Mouse (Mus musculus): ENCODE measurements around the gene Irs3. TPM values are rescaled to one million over a fixed set of nuclear protein-coding genes. Genes with fewer than 3 reads are reported as not detected.

The Irs3 gene
- total and polyA plus RNA-seq, 2 experiments from 2014 or later: 0.27 TPM; not detected in 1

DNA sequence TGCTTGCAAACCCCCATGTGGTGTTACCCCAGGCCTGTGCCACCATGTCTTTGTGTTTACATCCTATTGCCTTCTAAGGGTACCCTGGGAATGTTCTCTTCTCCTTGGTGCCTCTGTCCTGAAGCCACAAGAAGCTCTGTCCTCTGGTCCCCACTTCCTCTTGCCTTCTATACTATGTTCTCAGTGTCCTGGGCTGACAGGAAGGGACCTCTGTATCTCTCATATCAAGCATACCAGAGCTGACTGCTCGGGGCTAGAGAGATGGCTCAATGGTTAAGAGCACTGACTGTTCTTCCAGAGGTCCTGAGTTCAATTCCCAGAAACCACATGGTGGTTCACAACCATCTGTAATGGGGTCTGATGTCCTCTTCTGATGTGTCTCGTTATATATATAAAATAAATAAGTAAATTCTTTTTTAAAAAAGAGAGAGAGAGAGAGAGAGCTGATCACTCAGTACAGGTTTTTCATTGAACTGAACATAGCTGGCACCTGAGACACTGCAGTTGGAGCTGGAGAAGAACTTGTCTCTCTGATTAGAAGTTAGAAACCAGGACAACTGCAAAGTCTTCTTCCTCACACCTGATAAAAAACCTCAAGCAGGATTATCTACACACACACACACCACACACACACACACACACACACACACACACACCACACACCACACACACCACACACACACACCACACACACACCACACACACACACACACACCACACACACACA lies 47.3 kb downstream of the Irs3 start:
- Histone ChIP-seq H3K27me3 (ENCODE audit: insufficient read depth, low read length) (no peaks in the 10 kb centered on the region), H3K9ac (replicated peaks; ENCODE audit: low read length, poor library complexity, severe bottlenecking) (no peak overlapping the region), H3K36me3 (ENCODE audit: insufficient read depth, low read length) (0 out of 2 replicates have a peak, but pooled peaks cover 3% of the 10 kb centered on the region), H3K27ac (ENCODE audit: low read depth, low read length) (no peak overlapping the region), H3K4me2 (ENCODE audit: low read depth, low read length, poor library complexity, severe bottlenecking) (no peak overlapping the region), H3K4me1 (ENCODE audit: insufficient read depth, low read length) (peaks cover 10% of the 10 kb centered on the region; the same call in 1 of the 2 replicates), H3K9me3 (ENCODE audit: low read length) (no peaks in the 10 kb centered on the region), H3K4me3 (ENCODE audit: low read depth, low read length) (no peak overlapping the region)
- WGBS: 83% methylated on average over 2 of the region's 2 CpGs
- DNase-seq (ENCODE audit: low spot score) (no peak), ATAC-seq (ENCODE audit: low FRiP score) (no peak)
- TF ChIP-seq CTCF (IDR thresholded peaks at IDR 0.05): no peak

GRCm38 (mm10) chr5:137597625-137598024 lies 47.9 kb downstream of the Irs3 start:
- no peak for DNase-seq (ENCODE audit: low spot score)
- no peaks in the 10 kb centered on the region for H3K27me3 ChIP-seq (ENCODE audit: insufficient read depth, low read length)
- H3K4me3 ChIP-seq (ENCODE audit: low read depth, low read length): no peak overlapping the region
- WGBS: 96% methylated on average over 6 of the region's 6 CpGs
- no peak for TF ChIP-seq CTCF (IDR thresholded peaks at IDR 0.05)
- ATAC-seq (ENCODE audit: low FRiP score): no peak
- no peak overlapping the region for H3K27ac ChIP-seq (ENCODE audit: low read depth, low read length)
- H3K9me3 ChIP-seq (ENCODE audit: low read length): no peaks in the 10 kb centered on the region
- 0 out of 2 replicates have a peak, but pooled peaks cover 3% of the 10 kb centered on the region for H3K36me3 ChIP-seq (ENCODE audit: insufficient read depth, low read length)
- no peak overlapping the region for H3K4me2 ChIP-seq (ENCODE audit: low read depth, low read length, poor library complexity, severe bottlenecking)
- H3K4me1 ChIP-seq (ENCODE audit: insufficient read depth, low read length): peaks cover 10% of the 10 kb centered on the region; the same call in 1 of the 2 replicates
- no peak overlapping the region for H3K9ac ChIP-seq (replicated peaks; ENCODE audit: low read length, poor library complexity, severe bottlenecking)

- DNase-seq (ENCODE audit: low spot score) (no peak), ATAC-seq (ENCODE audit: low FRiP score) (no peak)
- no peaks in the 10 kb centered on the region for H3K27me3 ChIP-seq (ENCODE audit: insufficient read depth, low read length)
- 0 out of 2 replicates have a peak, but pooled peaks cover 3% of the 10 kb centered on the region for H3K36me3 ChIP-seq (ENCODE audit: insufficient read depth, low read length)
- no peak for TF ChIP-seq CTCF (IDR thresholded peaks at IDR 0.05)
- no peak overlapping the region for H3K9ac ChIP-seq (replicated peaks; ENCODE audit: low read length, poor library complexity, severe bottlenecking)
- no peak overlapping the region for H3K4me2 ChIP-seq (ENCODE audit: low read depth, low read length, poor library complexity, severe bottlenecking)
- WGBS: 42% methylated on average over 19 of the region's 30 CpGs
- H3K9me3 ChIP-seq (ENCODE audit: low read length): no peaks in the 10 kb centered on the region
- H3K27ac ChIP-seq (ENCODE audit: low read depth, low read length): no peak overlapping the region
- peaks cover 10% of the 10 kb centered on the region; the same call in 1 of the 2 replicates for H3K4me1 ChIP-seq (ENCODE audit: insufficient read depth, low read length)
- no peak overlapping the region for H3K4me3 ChIP-seq (ENCODE audit: low read depth, low read length)
Measured at GRCm38 (mm10) chr5:137596601-137597261, 48.8 kb downstream of the Irs3 start.

DNA sequence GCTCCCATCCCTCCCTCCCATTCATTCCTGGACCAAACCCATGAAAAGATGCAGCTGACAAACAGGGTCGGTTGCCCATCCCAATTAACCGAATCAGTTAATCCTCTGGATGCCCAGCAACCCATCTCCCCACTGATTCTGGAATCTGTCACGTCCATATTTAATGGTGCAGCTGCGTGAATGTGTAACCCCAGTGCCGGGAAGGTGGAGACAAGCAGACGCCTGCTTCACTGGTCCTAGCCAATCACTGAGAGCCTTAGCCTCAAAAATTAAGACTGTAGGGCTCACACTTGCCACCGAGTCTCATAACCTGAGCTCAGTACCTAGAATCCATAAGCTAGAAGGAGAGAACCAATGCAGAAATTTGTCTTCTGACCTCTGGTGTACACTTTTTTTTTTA lies 49.6 kb downstream of the Irs3 start:
- TF ChIP-seq CTCF (IDR thresholded peaks at IDR 0.05): no peak
- Histone ChIP-seq H3K4me2 (ENCODE audit: low read depth, low read length, poor library complexity, severe bottlenecking) (no peak overlapping the region), H3K4me3 (ENCODE audit: low read depth, low read length) (no peak overlapping the region), H3K9ac (replicated peaks; ENCODE audit: low read length, poor library complexity, severe bottlenecking) (no peak overlapping the region), H3K4me1 (ENCODE audit: insufficient read depth, low read length) (peaks cover 10% of the 10 kb centered on the region; the same call in 1 of the 2 replicates), H3K27ac (ENCODE audit: low read depth, low read length) (no peak overlapping the region), H3K9me3 (ENCODE audit: low read length) (no peaks in the 10 kb centered on the region), H3K27me3 (ENCODE audit: insufficient read depth, low read length) (no peaks in the 10 kb centered on the region), H3K36me3 (ENCODE audit: insufficient read depth, low read length) (0 out of 2 replicates have a peak, but pooled peaks cover 3% of the 10 kb centered on the region)
- no peak for ATAC-seq (ENCODE audit: low FRiP score)
- no peak for DNase-seq (ENCODE audit: low spot score)
- WGBS: 56% methylated on average over 7 of the region's 7 CpGs

Other genes with a start within 250 kb of the Irs3 start
- 0.85 and 0.99 TPM in 2 replicates for gene Zan, start 168.7 kb downstream of the Irs3 start, total RNA-seq (2014; rRNA removed)
- gene Zan, start 168.7 kb downstream of the Irs3 start, polyA plus RNA-seq (2015; fragmentation: Nextera tagmentation; extraction: Ambion mirVana): 0.31 and 0.49 TPM in 2 replicates
- gene Pop7, start 143.2 kb downstream of the Irs3 start, total RNA-seq (2014; rRNA removed): 73.2 and 95.3 TPM in 2 replicates
- gene Pop7, start 143.2 kb downstream of the Irs3 start, polyA plus RNA-seq (2015; fragmentation: Nextera tagmentation; extraction: Ambion mirVana): 91.5 and 95.6 TPM in 2 replicates
- gene Gigyf1, start 127.2 kb downstream of the Irs3 start, total RNA-seq (2014; rRNA removed): 23.6 and 30.8 TPM in 2 replicates
- 16.3 and 17.8 TPM in 2 replicates for gene Gigyf1, start 127.2 kb downstream of the Irs3 start, polyA plus RNA-seq (2015; fragmentation: Nextera tagmentation; extraction: Ambion mirVana)
- not detected in 2 replicates for gene Epo, start 112.5 kb downstream of the Irs3 start, total RNA-seq (2014; rRNA removed)
- gene Epo, start 112.5 kb downstream of the Irs3 start, polyA plus RNA-seq (2015; fragmentation: Nextera tagmentation; extraction: Ambion mirVana): not detected in 2 replicates
- 1,154 and 1,456 TPM in 2 replicates for gene Gnb2, start 112.2 kb downstream of the Irs3 start, total RNA-seq (2014; rRNA removed)
- 590 and 632 TPM in 2 replicates for gene Gnb2, start 112.2 kb downstream of the Irs3 start, polyA plus RNA-seq (2015; fragmentation: Nextera tagmentation; extraction: Ambion mirVana)
- 248 and 270 TPM in 2 replicates for gene Actl6b, start 92.2 kb downstream of the Irs3 start, total RNA-seq (2014; rRNA removed)
- gene Actl6b, start 92.2 kb downstream of the Irs3 start, polyA plus RNA-seq (2015; fragmentation: Nextera tagmentation; extraction: Ambion mirVana): 264 and 287 TPM in 2 replicates
- gene Tfr2, start 75.9 kb downstream of the Irs3 start, total RNA-seq (2014; rRNA removed): 22.3 and 29.6 TPM in 2 replicates
- 21.7 and 22.7 TPM in 2 replicates for gene Tfr2, start 75.9 kb downstream of the Irs3 start, polyA plus RNA-seq (2015; fragmentation: Nextera tagmentation; extraction: Ambion mirVana)
- gene Mospd3, start 44.7 kb downstream of the Irs3 start, total RNA-seq (2014; rRNA removed): 17.7 and 18.5 TPM in 2 replicates
- 70.5 and 71.3 TPM in 2 replicates for gene Mospd3, start 44.7 kb downstream of the Irs3 start, polyA plus RNA-seq (2015; fragmentation: Nextera tagmentation; extraction: Ambion mirVana)
- gene Pcolce, start 31.9 kb downstream of the Irs3 start, total RNA-seq (2014; rRNA removed): 18.6 and 19.4 TPM in 2 replicates
- 16.7 and 19.6 TPM in 2 replicates for gene Pcolce, start 31.9 kb downstream of the Irs3 start, polyA plus RNA-seq (2015; fragmentation: Nextera tagmentation; extraction: Ambion mirVana)
- gene Fbxo24, start 16.7 kb downstream of the Irs3 start, total RNA-seq (2014; rRNA removed): 0.28 TPM in 1 of 2 replicates, not detected in the other
- 0.09 and 0.10 TPM in 2 replicates for gene Fbxo24, start 16.7 kb downstream of the Irs3 start, polyA plus RNA-seq (2015; fragmentation: Nextera tagmentation; extraction: Ambion mirVana)
- 13.1 and 14.5 TPM in 2 replicates for gene Lrch4, start 16.6 kb downstream of the Irs3 start, total RNA-seq (2014; rRNA removed)
- 13.1 and 15.9 TPM in 2 replicates for gene Lrch4, start 16.6 kb downstream of the Irs3 start, polyA plus RNA-seq (2015; fragmentation: Nextera tagmentation; extraction: Ambion mirVana)
- 0.99 and 4.1 TPM in 2 replicates for gene Gm20605, start 16.5 kb downstream of the Irs3 start, total RNA-seq (2014; rRNA removed)
- 4.4 and 6.5 TPM in 2 replicates for gene Gm20605, start 16.5 kb downstream of the Irs3 start, polyA plus RNA-seq (2015; fragmentation: Nextera tagmentation; extraction: Ambion mirVana)
- gene Sap25, start 4.4 kb downstream of the Irs3 start, total RNA-seq (2014; rRNA removed): 3.3 and 4.9 TPM in 2 replicates
- gene Sap25, start 4.4 kb downstream of the Irs3 start, polyA plus RNA-seq (2015; fragmentation: Nextera tagmentation; extraction: Ambion mirVana): 3.2 TPM in 2 replicates
- 20.4 and 28.1 TPM in 2 replicates for gene Agfg2, start 39.0 kb upstream of the Irs3 start, total RNA-seq (2014; rRNA removed)
- gene Agfg2, start 39.0 kb upstream of the Irs3 start, polyA plus RNA-seq (2015; fragmentation: Nextera tagmentation; extraction: Ambion mirVana): 15.5 and 16.9 TPM in 2 replicates
- 230 and 261 TPM in 2 replicates for gene Nyap1, start 95.9 kb upstream of the Irs3 start, total RNA-seq (2014; rRNA removed)
- 47.0 and 50.1 TPM in 2 replicates for gene Nyap1, start 95.9 kb upstream of the Irs3 start, polyA plus RNA-seq (2015; fragmentation: Nextera tagmentation; extraction: Ambion mirVana)
- 188 and 320 TPM in 2 replicates for gene Tsc22d4, start 100.0 kb upstream of the Irs3 start, total RNA-seq (2014; rRNA removed)
- 157 and 179 TPM in 2 replicates for gene Tsc22d4, start 100.0 kb upstream of the Irs3 start, polyA plus RNA-seq (2015; fragmentation: Nextera tagmentation; extraction: Ambion mirVana)
- gene Ppp1r35, start 133.1 kb upstream of the Irs3 start, total RNA-seq (2014; rRNA removed): 32.5 and 42.1 TPM in 2 replicates
- gene Ppp1r35, start 133.1 kb upstream of the Irs3 start, polyA plus RNA-seq (2015; fragmentation: Nextera tagmentation; extraction: Ambion mirVana): 38.8 and 47.8 TPM in 2 replicates
- 40.8 and 46.0 TPM in 2 replicates for gene Mepce, start 141.9 kb upstream of the Irs3 start, total RNA-seq (2014; rRNA removed)
- gene Mepce, start 141.9 kb upstream of the Irs3 start, polyA plus RNA-seq (2015; fragmentation: Nextera tagmentation; extraction: Ambion mirVana): 16.1 and 17.6 TPM in 2 replicates
- 5.8 and 7.7 TPM in 2 replicates for gene Zcwpw1, start 142.1 kb upstream of the Irs3 start, total RNA-seq (2014; rRNA removed)
- gene Zcwpw1, start 142.1 kb upstream of the Irs3 start, polyA plus RNA-seq (2015; fragmentation: Nextera tagmentation; extraction: Ambion mirVana): 9.0 and 9.4 TPM in 2 replicates
- gene Pilra, start 190.6 kb upstream of the Irs3 start, total RNA-seq (2014; rRNA removed): not detected in 2 replicates
- 0.09 and 0.29 TPM in 2 replicates for gene Pilra, start 190.6 kb upstream of the Irs3 start, polyA plus RNA-seq (2015; fragmentation: Nextera tagmentation; extraction: Ambion mirVana)
- gene Pilrb1, start 212.4 kb upstream of the Irs3 start, total RNA-seq (2014; rRNA removed): not detected in 2 replicates
- gene Pilrb1, start 212.4 kb upstream of the Irs3 start, polyA plus RNA-seq (2015; fragmentation: Nextera tagmentation; extraction: Ambion mirVana): not detected in 2 replicates
- gene Pilrb2, start 226.1 kb upstream of the Irs3 start, total RNA-seq (2014; rRNA removed): not detected in 2 replicates
- 0.16 TPM in 1 of 2 replicates, not detected in the other for gene Pilrb2, start 226.1 kb upstream of the Irs3 start, polyA plus RNA-seq (2015; fragmentation: Nextera tagmentation; extraction: Ambion mirVana)

Data from midbrain, postnatal 0 days (tissue).